Mouse (Mus musculus) embryonic stem cell, embryonic (primary cell): ENCODE results near the gene Btbd2.

Experiments
- CTCF ChIA-PET, 4 experiments: fragments of 300-600 bp in 2 of 4; fragments of 350-600 bp in 2 of 4; sonication (Branson Sonifier 250); formaldehyde crosslinking; loops; one replicate each; lab custom pipeline; 2022; ENCODE audit warnings: inconsistent platforms in 2 of 4; lab: Charles Lee
- POLR2A ChIA-PET, 4 experiments: fragments of 300-600 bp in 2 of 4; fragments of 350-600 bp in 2 of 4; sonication (Branson Sonifier 250); formaldehyde crosslinking; loops; one replicate each; lab custom pipeline; 2022; ENCODE audit warnings: antibody characterized with exemption in 4 of 4, inconsistent platforms in 1 of 4; lab: Charles Lee

Gene Btbd2

GRCm38 (mm10) chr10:80678601-80679377, 21.9 kb upstream of the Btbd2 start:
- ChIA-PET POLR2A (interaction anchor here (0.6 to 15.6 kb wide), 64 partner anchors 9 to 421 kb away, joined by 3 to 944 read pairs (median 8); partner anchors contain the start of genes Csnk1g2 (in 3 of the 4), Abhd17a (in 2 of the 4), Ap3d1 (in 2 of the 4) and Btbd2 (in 2 of the 4)), CTCF (interaction anchor here (0.5 to 5.1 kb wide), 25 partner anchors 8 to 338 kb away, joined by 3 to 74 read pairs (median 4); partner anchors contain the start of genes Btbd2 (in 1 of the 4) and Rexo1 (in 1 of the 4))

- CTCF ChIA-PET, result interaction anchor here (0.9 to 5.1 kb wide), 20 partner anchors 9 to 337 kb away, joined by 3 to 74 read pairs (median 5); partner anchors contain the start of gene Btbd2 (in 1 of the 4)
Observed at GRCm38 (mm10) chr10:80677942-80678436, 21.1 kb upstream of the Btbd2 start, which contains the start of gene Mknk2. Mknk2 (minus strand) TSS chr10:80678112.

GRCm38 (mm10) chr10:80677128-80677875, 20.4 kb upstream of the Btbd2 start:
- CTCF ChIA-PET, result interaction anchor here (0.8 to 5.1 kb wide), 32 partner anchors 10 to 204 kb away, joined by 3 to 74 read pairs (median 5); partner anchors contain the start of genes Abhd17a (in 1 of the 4), Atp8b3 (in 1 of the 4), Btbd2 (in 1 of the 4) and Csnk1g2 (in 1 of the 4)
- POLR2A ChIA-PET, result interaction anchor here (0.5 to 15.6 kb wide), 175 partner anchors 7 to 879 kb away, joined by 3 to 944 read pairs (median 9); partner anchors contain the start of genes Abhd17a (in 3 of the 4), Ap3d1 (in 3 of the 4), Atp8b3 (in 3 of the 4) and Csnk1g2 (in 3 of the 4)

More at GRCm38 (mm10) chr10:80677942-80678436, 21.1 kb upstream of the Btbd2 start, which contains the start of gene Mknk2:
- POLR2A ChIA-PET, result interaction anchor here (0.6 to 15.6 kb wide), 73 partner anchors 8 to 284 kb away, joined by 3 to 944 read pairs (median 12); partner anchors contain the start of genes Csnk1g2 (in 3 of the 4), Abhd17a (in 2 of the 4), Ap3d1 (in 2 of the 4) and Atp8b3 (in 2 of the 4)

GRCm38 (mm10) chr10:80676198-80676928, 19.5 kb upstream of the Btbd2 start:
- ChIA-PET POLR2A (interaction anchor here (0.5 to 15.6 kb wide), 382 partner anchors 8 to 1063 kb away, joined by 3 to 944 read pairs (median 5); partner anchors contain the start of genes Csnk1g2 (in 4 of the 4), Izumo4 (in 4 of the 4), Abhd17a (in 3 of the 4) and Adat3 (in 3 of the 4)), CTCF (interaction anchor here (0.5 to 5.1 kb wide), 46 partner anchors 11 to 909 kb away, joined by 3 to 74 read pairs (median 4); partner anchors contain the start of genes Csnk1g2 (in 2 of the 4), Abhd17a (in 1 of the 4), Atp8b3 (in 1 of the 4) and Btbd2 (in 1 of the 4))

DNA sequence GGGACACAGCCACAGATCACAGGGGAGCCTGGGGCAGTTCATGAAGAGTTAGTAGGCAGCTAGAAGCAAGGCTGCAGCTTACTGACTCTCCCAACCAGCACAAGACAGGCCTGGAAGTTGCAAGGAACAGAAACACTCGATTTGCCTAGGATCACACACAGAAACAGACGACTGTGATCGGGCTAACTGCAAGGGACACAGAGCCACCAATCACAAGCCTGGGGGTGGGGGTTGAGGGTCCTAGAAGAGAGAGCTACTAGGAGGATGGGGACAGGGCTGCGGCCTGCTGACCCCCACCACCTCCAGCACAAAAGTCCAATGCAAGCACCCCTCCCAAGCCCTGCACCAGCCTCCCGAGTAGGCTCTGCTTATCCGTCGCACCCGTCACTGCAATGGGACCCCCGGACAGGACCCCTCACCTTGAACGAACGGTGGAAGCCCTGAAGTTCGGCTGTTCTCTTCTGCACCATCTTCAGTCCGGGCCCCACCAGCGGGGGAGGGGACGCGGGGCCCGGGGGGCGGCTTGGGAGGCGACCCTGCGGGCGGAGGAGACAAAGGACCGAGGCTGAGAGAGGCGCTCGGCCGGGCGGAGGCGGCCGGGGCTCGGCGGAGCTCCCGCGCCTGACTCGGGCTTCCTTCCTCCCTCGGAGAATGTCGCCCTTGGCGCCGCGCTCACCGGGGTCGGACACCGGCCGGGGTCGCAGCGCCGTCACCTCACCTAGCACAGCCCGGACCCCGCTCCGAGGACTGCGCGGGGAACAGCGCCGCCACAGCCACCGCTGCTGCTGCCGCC, 18.7 kb upstream of the Btbd2 start:
- POLR2A ChIA-PET, result interaction anchor here (0.5 to 15.6 kb wide), 299 partner anchors 9 to 1062 kb away, joined by 3 to 944 read pairs (median 6); partner anchors contain the start of genes Csnk1g2 (in 4 of the 4), Izumo4 (in 4 of the 4), Abhd17a (in 3 of the 4) and Adat3 (in 3 of the 4)

GRCm38 (mm10) chr10:80674851-80675404, 18.1 kb upstream of the Btbd2 start:
- CTCF ChIA-PET, result interaction anchor here (0.6 to 5.1 kb wide), 12 partner anchors 9 to 288 kb away, joined by 3 to 74 read pairs (median 4); partner anchors contain the start of genes Ap3d1 (in 1 of the 4) and Btbd2 (in 1 of the 4)
- POLR2A ChIA-PET, result interaction anchor here (0.5 to 15.6 kb wide), 133 partner anchors 9 to 672 kb away, joined by 3 to 944 read pairs (median 11); partner anchors contain the start of genes Csnk1g2 (in 4 of the 4), Abhd17a (in 3 of the 4), Adat3 (in 3 of the 4) and Btbd2 (in 3 of the 4)

More for the DNA sequence above, 18.7 kb upstream of the Btbd2 start:
- CTCF ChIA-PET, result interaction anchor here (0.5 to 5.1 kb wide), 44 partner anchors 8 to 827 kb away, joined by 3 to 74 read pairs (median 4); partner anchors contain the start of genes Abhd17a (in 1 of the 4), Ap3d1 (in 1 of the 4), Atp8b3 (in 1 of the 4) and Btbd2 (in 1 of the 4)

GRCm38 (mm10) chr10:80674161-80674711, 17.4 kb upstream of the Btbd2 start:
- POLR2A ChIA-PET, result interaction anchor here in 3 of 4 experiments (0.6 to 15.6 kb wide), 58 partner anchors 10 to 372 kb away, joined by 3 to 944 read pairs (median 23); partner anchors contain the start of genes Ap3d1 (in 3 of the 3), Btbd2 (in 3 of the 3), Abhd17a (in 2 of the 3) and Csnk1g2 (in 2 of the 3)
- CTCF ChIA-PET, result interaction anchor here in 3 of 4 experiments (0.7 to 5.1 kb wide), 6 partner anchors 13 to 188 kb away, joined by 3 to 74 read pairs (median 5); partner anchors contain the start of gene Btbd2 (in 1 of the 3)

- POLR2A ChIA-PET, result interaction anchor here in 3 of 4 experiments (0.7 to 15.6 kb wide), 31 partner anchors 11 to 372 kb away, joined by 3 to 944 read pairs (median 19); partner anchors contain the start of genes Btbd2 (in 3 of the 3), Abhd17a (in 2 of the 3), Ap3d1 (in 2 of the 3) and Atp8b3 (in 2 of the 3)
- CTCF ChIA-PET, result interaction anchor here in 3 of 4 experiments (0.6 to 1.6 kb wide), 6 partner anchors 11 to 187 kb away, joined by 3 to 7 read pairs (median 3); no protein-coding TSS in a partner anchor
Observed at GRCm38 (mm10) chr10:80673690-80674089, 16.8 kb upstream of the Btbd2 start.

GRCm38 (mm10) chr10:80671936-80672690, 15.2 kb upstream of the Btbd2 start:
- ChIA-PET CTCF (interaction anchor here in 1 of 4 experiments (1.3 kb wide), 1 partner anchor 94 kb away, joined by 5 read pairs; no protein-coding TSS in a partner anchor), POLR2A (interaction anchor here in 3 of 4 experiments (0.6 to 15.6 kb wide), 21 partner anchors 12 to 524 kb away, joined by 3 to 944 read pairs (median 84); partner anchors contain the start of genes Btbd2 (in 3 of the 3), Abhd17a (in 1 of the 3), Adat3 (in 1 of the 3) and Csnk1g2 (in 1 of the 3))

GRCm38 (mm10) chr10:80671251-80671650, 14.4 kb upstream of the Btbd2 start:
- POLR2A ChIA-PET, result interaction anchor here in 3 of 4 experiments (0.5 to 15.6 kb wide), 10 partner anchors 14 to 523 kb away, joined by 3 to 944 read pairs (median 11); partner anchors contain the start of genes Btbd2 (in 2 of the 3), Csnk1g2 (in 1 of the 3), Midn (in 1 of the 3) and Rexo1 (in 1 of the 3)
- CTCF ChIA-PET, result interaction anchor here in 2 of 4 experiments (0.7 to 1.3 kb wide), 2 partner anchors 12 to 93 kb away, joined by 4 to 5 read pairs; no protein-coding TSS in a partner anchor

DNA sequence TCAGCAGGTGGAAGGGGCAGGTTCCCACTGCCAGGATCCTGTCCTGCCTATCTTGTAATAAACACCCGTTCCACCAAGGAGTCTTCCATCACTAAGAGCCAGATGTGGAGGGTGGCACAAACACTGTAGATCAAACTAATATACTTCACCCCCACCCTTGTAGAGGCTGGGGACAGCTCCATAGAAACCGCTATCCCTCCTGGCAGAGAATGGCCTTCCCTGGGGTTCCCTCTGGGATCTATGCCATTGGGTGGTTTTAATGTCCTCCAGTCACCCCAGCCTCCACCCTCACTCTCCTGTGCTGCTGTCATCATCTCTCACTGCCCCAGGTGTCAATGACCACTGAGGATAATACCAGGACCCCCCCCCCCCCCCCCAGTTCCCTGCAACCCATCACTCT, 13.7 kb upstream of the Btbd2 start:
- ChIA-PET POLR2A (interaction anchor here in 2 of 4 experiments (0.8 to 33.3 kb wide), 7 partner anchors 1 to 161 kb away, joined by 3 to 944 read pairs (median 16); partner anchors contain the start of genes Btbd2 (in 2 of the 2), Csnk1g2 (in 1 of the 2) and Mknk2 (in 1 of the 2)), CTCF (interaction anchor here in 3 of 4 experiments (0.7 to 2.7 kb wide), 3 partner anchors 10 to 11 kb away, joined by 4 to 12 read pairs (median 7); no protein-coding TSS in a partner anchor)

DNA sequence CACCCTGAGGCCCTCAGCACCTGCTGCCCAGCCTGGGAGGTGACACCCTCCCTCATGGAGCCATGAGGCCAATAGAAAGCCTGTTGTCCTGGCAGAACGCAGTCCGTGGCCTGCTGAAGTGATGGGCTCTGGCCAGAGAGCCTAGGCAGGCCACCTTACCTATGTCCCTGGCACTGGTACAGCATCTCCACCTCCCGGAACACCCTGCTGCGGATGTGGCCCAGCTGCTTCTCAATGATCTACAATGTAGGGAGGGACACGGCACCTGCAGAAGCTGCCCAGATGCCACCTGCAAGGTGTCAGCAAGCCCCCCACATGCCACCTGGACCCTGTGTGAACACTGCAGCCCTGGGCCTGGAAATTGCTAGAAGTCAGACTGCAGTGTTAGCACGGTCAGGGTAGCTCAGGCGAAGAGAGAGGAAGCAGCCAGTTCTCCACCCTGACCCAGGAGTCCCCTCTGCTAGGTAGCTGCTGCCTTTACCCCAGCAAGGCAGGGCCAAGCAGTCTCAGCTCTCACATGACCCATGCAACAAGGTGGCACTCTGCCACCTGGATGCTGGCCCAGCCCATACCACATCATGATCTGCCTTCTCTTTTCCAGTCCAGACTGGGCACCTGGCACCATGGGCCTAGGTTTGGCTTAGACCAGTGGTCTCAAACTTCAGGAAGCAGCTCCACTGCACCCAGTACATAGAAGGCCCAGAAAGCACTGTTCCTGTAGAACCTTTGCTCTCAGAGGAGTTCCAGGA, 13.0 kb upstream of the Btbd2 start:
- POLR2A ChIA-PET, result interaction anchor here in 3 of 4 experiments (0.6 to 33.3 kb wide), 17 partner anchors 2 to 271 kb away, joined by 3 to 944 read pairs (median 6); partner anchors contain the start of genes Btbd2 (in 2 of the 3), Mknk2 (in 2 of the 3), Csnk1g2 (in 1 of the 3) and Gm49322 (in 1 of the 3)

More for the DNA sequence above, 13.0 kb upstream of the Btbd2 start:
- CTCF ChIA-PET, result interaction anchor here in 3 of 4 experiments (1.0 to 2.7 kb wide), 5 partner anchors 9 to 321 kb away, joined by 3 to 12 read pairs (median 5); no protein-coding TSS in a partner anchor
